Mouse (Mus musculus) gastrocnemius, adult 18-20 months (tissue): ENCODE results near the gene Man2c1. TPM values are rescaled to one million over a fixed set of nuclear protein-coding genes. Genes with fewer than 3 reads are reported as not detected.

Source experiments
- DNase-seq: peaks from one replicate; pipeline ENCODE4 v3.0.0; 2021; ENCODE audit warnings: low spot score
- total RNA-seq, 2 experiments: library from RNA; stranded (reverse); gene quantifications; 2 replicates each; pipeline ENCODE4 v1.2.3; 2021

The Man2c1 gene
- total RNA-seq, 2 experiments from 2014 or later: 25.4 to 31.6 TPM

- DNase-seq: no peak
Measured at GRCm38 (mm10) chr9:57156823-57157222, 26.3 kb downstream of the Man2c1 start.

- DNase-seq: no peak
Measured at GRCm38 (mm10) chr9:57157499-57157898, 27.0 kb downstream of the Man2c1 start.

GRCm38 (mm10) chr9:57158013-57158470, 27.6 kb downstream of the Man2c1 start, which contains the start of gene Commd4:
Gene Commd4 (minus strand): TSS chr9:57158331.
- DNase-seq: peak; percentile 96

- no peak for DNase-seq
Measured at GRCm38 (mm10) chr9:57158506-57158905, 28.0 kb downstream of the Man2c1 start.

- no peak for DNase-seq
Measured at GRCm38 (mm10) chr9:57162496-57162895, 32.0 kb downstream of the Man2c1 start.

- DNase-seq: no peak
Measured at GRCm38 (mm10) chr9:57163137-57163536, 32.6 kb downstream of the Man2c1 start.

- DNase-seq: no peak
Measured at GRCm38 (mm10) chr9:57166173-57166572, 35.7 kb downstream of the Man2c1 start.

- no peak for DNase-seq
Measured at GRCm38 (mm10) chr9:57168411-57168810, 37.9 kb downstream of the Man2c1 start.

Other genes starting within 250 kb of the Man2c1 start
- gene Snx33, start 202.3 kb upstream of the Man2c1 start, total RNA-seq: 1 to 10 TPM; 2.1 to 3.3 TPM
- gene Imp3, start 193.2 kb upstream of the Man2c1 start, total RNA-seq: 10 to 100 TPM; 46.7 to 51.6 TPM
- 10 to 100 TPM; 10.8 to 11.5 TPM for gene Snupn, start 179.8 kb upstream of the Man2c1 start, total RNA-seq
- gene Ptpn9, start 135.8 kb upstream of the Man2c1 start, total RNA-seq: 1 to 10 TPM; 3.3 to 4.7 TPM
- 10 to 100 TPM; 15.3 to 17.3 TPM for gene Sin3a, start 58.6 kb upstream of the Man2c1 start, total RNA-seq
- gene Neil1, start 17.6 kb downstream of the Man2c1 start, total RNA-seq: 1 to 10 TPM; 5.8 to 6.2 TPM
- gene Commd4, start 27.6 kb downstream of the Man2c1 start, total RNA-seq: 10 to 100 TPM; 26.6 to 29.1 TPM
- not detected for gene Trcg1, start 105.9 kb downstream of the Man2c1 start, total RNA-seq
- 1 to 10 TPM; 2.9 to 4.0 TPM for gene 1700017B05Rik, start 131.9 kb downstream of the Man2c1 start, total RNA-seq